In genomic region chr4:58317536-58317935, GRCm38 (mm10) we compare ENCODE assay signal across 25 mouse cellular contexts. TPM values are rescaled to one million over a fixed set of nuclear protein-coding genes. Genes with fewer than 3 reads are reported as not detected.
"Had no signal": no experiment of that assay in that cellular context is flagged by ENCODE, and none has a peak within 500 bp of the region (broad histone marks: within the 10 kb centered on the region; RNA-seq: fewer than 3 reads in every experiment).

No protein-coding gene starts in this region.

- DNase-seq: kidney, adult 8-10 months; kidney, postnatal 10 days; kidney, postnatal 36 days; liver; liver, embryonic 13.5 days; lung, embryonic 14.5 days; midbrain, embryonic 14.5 days; retina, postnatal 1 day; right cerebral cortex, postnatal 25 days; thymus, adult 2 months; thymus, postnatal 14 days; thymus, postnatal 4 days had no signal

- H3K4me1 ChIP-seq: limb, embryonic 10.5 days; limb, embryonic 13.5 days; liver, embryonic 13.5 days; neural tube, embryonic 13.5 days had no signal

- H3K36me3 ChIP-seq: kidney, embryonic 15.5 days; limb, embryonic 10.5 days; limb, embryonic 13.5 days; liver, embryonic 13.5 days; neural tube, embryonic 13.5 days had no signal

- H3K27ac ChIP-seq: kidney, embryonic 15.5 days; limb, embryonic 10.5 days; limb, embryonic 13.5 days; liver, embryonic 13.5 days; macrophage; neural tube, embryonic 13.5 days; stomach, postnatal 0 days had no signal

- H3K27me3 ChIP-seq: kidney, embryonic 15.5 days; limb, embryonic 13.5 days; liver, embryonic 13.5 days; neural tube, embryonic 13.5 days had no signal

- ATAC-seq: intestine, postnatal 0 days; lung, postnatal 0 days had no signal

- H3K4me3 ChIP-seq: kidney, embryonic 15.5 days; limb, embryonic 10.5 days; limb, embryonic 13.5 days; liver, embryonic 13.5 days; myocyte; neural tube, embryonic 13.5 days had no signal

RNA-seq across cellular contexts. Expression of gene Musk, which starts 31.8 kb away (rescaled TPM):
- total RNA-seq: megakaryocyte-erythroid progenitor cell, adult 5-6 weeks; neutrophil, adult 5-6 weeks had no signal
- polyA plus RNA-seq: lung, embryonic 14.5 days; lung, postnatal 0 days; macrophage; midbrain, embryonic 11.5 days; midbrain, embryonic 14.5 days; spleen, adult 2 months had no signal
